Mouse (Mus musculus): ENCODE data around the gene Csnk1g1.

DNA sequence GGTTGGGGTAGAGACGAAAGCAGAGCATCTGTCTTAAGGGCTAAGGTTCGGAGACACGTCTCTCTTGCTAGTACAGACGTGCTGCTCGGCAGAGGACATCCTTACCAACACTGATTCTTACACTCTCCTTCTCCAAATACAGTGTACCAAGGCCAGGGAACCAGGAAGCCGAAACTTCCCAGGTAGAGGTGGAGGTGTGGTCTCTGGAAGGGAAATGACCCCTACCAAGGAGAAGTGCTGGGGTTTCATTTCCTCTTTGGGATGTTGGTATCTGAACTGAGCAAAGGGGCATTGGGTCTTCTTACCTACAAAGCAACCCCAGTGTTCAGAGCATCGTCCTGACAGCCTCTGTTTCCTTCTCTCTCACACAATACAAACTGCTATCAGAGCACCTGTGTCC lies 164.0 kb downstream of the Csnk1g1 start:
- TF ChIP-seq E2F4 (IDR thresholded peaks at IDR 0.05; ENCODE audit: insufficient read depth): no peak
- no peak for TF ChIP-seq POLR2A (IDR thresholded peaks at IDR 0.05; ENCODE audit: insufficient read length, low read depth)
- no peak for TF ChIP-seq MYOD1 (IDR thresholded peaks at IDR 0.05; ENCODE audit: control insufficient read depth in 1 of 3, insufficient read length in 2 of 3, low read depth in 2 of 3)
- no peak for TF ChIP-seq CEBPB (IDR thresholded peaks at IDR 0.05; ENCODE audit: insufficient read depth, poor library complexity, severe bottlenecking)
- TF ChIP-seq MAX (IDR thresholded peaks at IDR 0.05; ENCODE audit: low read depth): no peak
- no peak for TF ChIP-seq POLR2AphosphoS2 (IDR thresholded peaks at IDR 0.05; ENCODE audit: insufficient read length, low read depth)
- no peak for TF ChIP-seq USF1 (IDR thresholded peaks at IDR 0.05; ENCODE audit: low read depth)
- TF ChIP-seq TCF12 (IDR thresholded peaks at IDR 0.05; ENCODE audit: insufficient read depth, poor library complexity, severe bottlenecking): no peak
- no peak for TF ChIP-seq TCF3 (IDR thresholded peaks at IDR 0.05; ENCODE audit: insufficient read length, low read depth)
- TF ChIP-seq MYOG (IDR thresholded peaks at IDR 0.05; ENCODE audit: control insufficient read depth in 1 of 3, insufficient read depth in 1 of 3, insufficient read length in 2 of 3, low read depth in 2 of 3): no peak
- no peak for TF ChIP-seq SRF (IDR thresholded peaks at IDR 0.05; ENCODE audit: control insufficient read depth, insufficient read length, low read depth)
- no peak for TF ChIP-seq REST (IDR thresholded peaks at IDR 0.05; ENCODE audit: insufficient read depth, insufficient read length)

Measured in myocyte (in vitro differentiated cells).